Mouse (Mus musculus) frontal cortex, adult (tissue): ENCODE data around the gene Ankrd36.
"Not testable (repeated sequence)": the region's sequence is repeated elsewhere in the genome, so short reads cannot be mapped to it uniquely, and the experiment has no call there.

Experiments used
- ATAC-seq: cut with Nextera tagmentation; 2 replicates; pipeline ENCODE4 v1.9.2; 2017; ENCODE audit warnings: mild to moderate bottlenecking, moderate library complexity, mixed read lengths; ENCODE audit not compliant: low TSS enrichment

Gene Ankrd36

GRCm38 (mm10) chr11:5545457-5545856, 24.0 kb upstream of the Ankrd36 start:
- ATAC-seq = no peak

GRCm38 (mm10) chr11:5546693-5547092, 22.8 kb upstream of the Ankrd36 start:
- ATAC-seq = no peak

GRCm38 (mm10) chr11:5551430-5551829, 18.1 kb upstream of the Ankrd36 start:
- ATAC-seq = no peak

- no peak for ATAC-seq
Measured at GRCm38 (mm10) chr11:5551931-5552330, 17.6 kb upstream of the Ankrd36 start.

GRCm38 (mm10) chr11:5560273-5560672, 9.2 kb upstream of the Ankrd36 start:
- no peak for ATAC-seq

- no peak for ATAC-seq
Measured at GRCm38 (mm10) chr11:5562625-5563268, 6.7 kb upstream of the Ankrd36 start.

- ATAC-seq = no peak
Measured at GRCm38 (mm10) chr11:5563898-5564297, 5.6 kb upstream of the Ankrd36 start.

GRCm38 (mm10) chr11:5565596-5565995, 3.9 kb upstream of the Ankrd36 start:
- ATAC-seq = no peak

GRCm38 (mm10) chr11:5566506-5566905, 3.0 kb upstream of the Ankrd36 start:
- ATAC-seq = no peak

- ATAC-seq = no peak
Measured at GRCm38 (mm10) chr11:5567654-5568053, 1.8 kb upstream of the Ankrd36 start.

GRCm38 (mm10) chr11:5568082-5568481, 1.4 kb upstream of the Ankrd36 start:
- no peak for ATAC-seq

- no peak for ATAC-seq
Measured at GRCm38 (mm10) chr11:5571856-5572255, 2.4 kb downstream of the Ankrd36 start.

GRCm38 (mm10) chr11:5573821-5574220, 4.3 kb downstream of the Ankrd36 start:
- ATAC-seq = no peak

GRCm38 (mm10) chr11:5575046-5575445, 5.6 kb downstream of the Ankrd36 start:
- ATAC-seq = no peak

- ATAC-seq = no peak
Measured at GRCm38 (mm10) chr11:5592336-5592735, 22.9 kb downstream of the Ankrd36 start.

GRCm38 (mm10) chr11:5595381-5595791, 25.9 kb downstream of the Ankrd36 start:
- ATAC-seq = no peak

- ATAC-seq = no peak
Measured at GRCm38 (mm10) chr11:5595792-5596191, 26.3 kb downstream of the Ankrd36 start.

GRCm38 (mm10) chr11:5596756-5597155, 27.3 kb downstream of the Ankrd36 start:
- ATAC-seq = no peak

- ATAC-seq = peak; percentile 69
Measured at GRCm38 (mm10) chr11:5605421-5605820, 35.9 kb downstream of the Ankrd36 start.

- ATAC-seq = not testable (repeated sequence)
Measured at GRCm38 (mm10) chr11:5611918-5612317, 42.4 kb downstream of the Ankrd36 start.

GRCm38 (mm10) chr11:5614453-5614852, 45.0 kb downstream of the Ankrd36 start:
- ATAC-seq = no peak

GRCm38 (mm10) chr11:5625101-5625500, 55.6 kb downstream of the Ankrd36 start:
- no peak for ATAC-seq

- peak; percentile 52; the same call in 1 of the 2 replicates for ATAC-seq
Measured at GRCm38 (mm10) chr11:5629033-5629432, 59.5 kb downstream of the Ankrd36 start.

- ATAC-seq = no peak
Measured at GRCm38 (mm10) chr11:5643085-5643484, 73.6 kb downstream of the Ankrd36 start.
